Mouse (Mus musculus): ENCODE measurements around the gene Gm49369. TPM values are rescaled to one million over a fixed set of nuclear protein-coding genes. Genes with fewer than 3 reads are reported as not detected.

The Gm49369 gene
- polyA plus RNA-seq, 2 experiments = 0.29 TPM; not detected in 1

DNA sequence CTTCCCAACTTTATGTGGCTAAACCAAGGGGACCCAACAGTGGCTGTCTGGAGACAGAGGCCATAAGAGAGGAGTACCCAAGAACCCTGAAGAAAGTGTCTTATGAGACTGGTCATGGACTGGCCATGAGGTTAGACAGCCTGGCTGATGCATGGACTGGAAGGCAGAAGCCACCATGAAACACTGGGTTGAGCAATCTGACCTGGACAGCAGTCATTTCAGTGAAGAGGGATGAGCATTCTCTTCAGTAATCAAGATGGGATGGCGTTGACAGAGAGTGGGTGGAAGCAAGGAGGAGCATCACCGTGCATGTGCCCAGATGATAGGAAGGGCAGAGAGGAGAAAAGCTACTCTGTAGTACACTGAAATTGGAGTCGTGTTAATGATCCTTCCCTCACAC is 8.6 kb upstream of the Gm49369 start:
- DNase-seq (ENCODE audit: low read depth in 3 of 3, low spot score in 3 of 3) (no peak), ATAC-seq (ENCODE audit: insufficient read depth) (no peak)
- no peak for TF ChIP-seq CTCF (IDR thresholded peaks at IDR 0.05; ENCODE audit: low read depth)
- no peak for TF ChIP-seq EP300 (IDR thresholded peaks at IDR 0.05; ENCODE audit: low read depth)
- Histone ChIP-seq H3K4me1 (replicated peaks; ENCODE audit: control insufficient read depth in 2 of 2, insufficient read depth in 2 of 2, low read length in 1 of 2) (peaks cover 53 to 59% of the 10 kb centered on the region in 2 experiments), H3K27ac (peak overlapping the region; percentile 8; the same call in 1 of the 2 replicates), H3K4me3 (ENCODE audit: insufficient read depth in 1 of 2, low read depth in 2 of 2, low read length in 2 of 2) (no peak overlapping the region), H3K9ac (replicated peaks) (no peak overlapping the region), H3K36me3 (replicated peaks; ENCODE audit: control insufficient read depth, insufficient read depth, low read depth) (no peaks in the 10 kb centered on the region), H3K9me3 (ENCODE audit: control insufficient read depth, low read length) (no peaks in the 10 kb centered on the region), H3K27me3 (ENCODE audit: control insufficient read depth, insufficient read depth, low read length) (no peaks in the 10 kb centered on the region), H3K4me2 (ENCODE audit: low read depth) (peak overlapping the region; percentile 6; the same call in 1 of the 2 replicates)
- WGBS (ENCODE audit: insufficient replicate concordance) = 57% methylated on average over 3 of the region's 3 CpGs

DNA sequence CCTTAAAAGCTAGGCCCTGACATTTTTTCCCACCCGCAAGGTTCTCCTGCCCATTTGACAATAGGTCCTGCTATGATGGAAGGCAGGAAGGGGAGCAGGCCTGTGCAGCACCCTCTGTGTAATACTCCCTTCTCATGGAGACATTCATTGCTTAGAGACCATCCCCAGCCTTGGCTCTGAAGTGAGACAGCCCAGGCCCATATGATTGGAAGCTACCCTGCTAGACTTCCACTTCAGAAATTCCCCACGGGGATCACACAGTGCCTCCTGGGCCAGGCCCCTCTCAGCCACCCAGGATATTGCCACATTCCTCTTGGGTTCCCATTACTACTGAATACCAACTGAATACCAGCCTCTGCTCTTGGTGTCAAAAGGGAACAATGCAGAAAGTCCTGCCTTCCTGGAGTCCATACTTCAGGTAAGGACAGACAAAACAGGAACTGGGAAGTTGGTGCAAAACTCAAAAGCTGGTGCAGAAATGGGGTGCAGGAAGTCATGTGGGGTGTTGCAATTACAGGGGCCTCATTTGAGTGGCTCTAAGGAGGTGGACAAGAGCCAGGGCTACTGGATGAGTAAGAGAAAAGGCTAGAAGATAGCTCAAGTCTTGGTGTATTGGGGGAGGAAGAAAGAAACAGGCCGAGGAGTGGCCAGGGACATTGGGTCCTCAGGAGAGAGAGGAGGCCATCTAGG is 7.6 kb upstream of the Gm49369 start:
- WGBS (ENCODE audit: insufficient replicate concordance) = 74% methylated on average over 3 of the region's 3 CpGs
- Histone ChIP-seq H3K4me3 (ENCODE audit: insufficient read depth in 1 of 2, low read depth in 2 of 2, low read length in 2 of 2) (no peak overlapping the region), H3K27ac (no peak overlapping the region), H3K4me1 (replicated peaks; ENCODE audit: control insufficient read depth in 2 of 2, insufficient read depth in 2 of 2, low read length in 1 of 2) (peaks cover 51 to 59% of the 10 kb centered on the region in 2 experiments), H3K27me3 (ENCODE audit: control insufficient read depth, insufficient read depth, low read length) (no peaks in the 10 kb centered on the region), H3K4me2 (ENCODE audit: low read depth) (no peak overlapping the region), H3K9me3 (ENCODE audit: control insufficient read depth, low read length) (no peaks in the 10 kb centered on the region), H3K9ac (replicated peaks) (no peak overlapping the region), H3K36me3 (replicated peaks; ENCODE audit: control insufficient read depth, insufficient read depth, low read depth) (peaks cover 6% of the 10 kb centered on the region)
- no peak for TF ChIP-seq CTCF (IDR thresholded peaks at IDR 0.05; ENCODE audit: low read depth)
- no peak for TF ChIP-seq EP300 (IDR thresholded peaks at IDR 0.05; ENCODE audit: low read depth)
- DNase-seq (ENCODE audit: low read depth in 3 of 3, low spot score in 3 of 3) = no peak
- no peak for ATAC-seq (ENCODE audit: insufficient read depth)

DNA sequence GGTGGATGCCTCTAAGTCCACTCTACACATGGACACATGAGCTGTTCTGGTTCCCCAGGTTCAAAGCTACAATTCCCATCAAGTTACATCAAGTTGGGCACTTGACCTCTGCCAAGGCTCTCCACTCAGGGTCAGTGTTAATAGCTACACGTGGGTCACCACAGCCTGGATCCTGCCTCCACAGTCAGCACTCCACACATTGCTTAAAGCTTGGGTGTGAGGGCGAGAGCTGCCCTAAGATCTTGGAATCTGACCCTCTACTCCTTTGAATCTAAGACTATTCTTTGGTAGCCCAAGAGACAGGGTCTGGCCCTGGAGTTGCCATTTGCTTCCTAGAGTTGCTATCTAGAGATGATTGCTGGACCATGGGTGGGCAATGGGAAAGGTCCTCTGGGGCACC is 6.3 kb upstream of the Gm49369 start:
- H3K27ac ChIP-seq = peak overlapping the region; percentile 70
- peaks cover 19% of the 10 kb centered on the region for H3K36me3 ChIP-seq (replicated peaks; ENCODE audit: control insufficient read depth, insufficient read depth, low read depth)
- no peak overlapping the region for H3K4me2 ChIP-seq (ENCODE audit: low read depth)
- H3K9me3 ChIP-seq (ENCODE audit: control insufficient read depth, low read length) = no peaks in the 10 kb centered on the region
- H3K9ac ChIP-seq (replicated peaks) = no peak overlapping the region
- WGBS (ENCODE audit: insufficient replicate concordance) = 88% methylated on average over 2 of the region's 2 CpGs
- TF ChIP-seq CTCF (IDR thresholded peaks at IDR 0.05; ENCODE audit: low read depth) (no peak), EP300 (IDR thresholded peaks at IDR 0.05; ENCODE audit: low read depth) (no peak)
- no peak for ATAC-seq (ENCODE audit: insufficient read depth)
- H3K27me3 ChIP-seq (ENCODE audit: control insufficient read depth, insufficient read depth, low read length) = no peaks in the 10 kb centered on the region
- H3K4me1 ChIP-seq (replicated peaks; ENCODE audit: control insufficient read depth in 2 of 2, insufficient read depth in 2 of 2, low read length in 1 of 2) = peaks cover 46 to 56% of the 10 kb centered on the region in 2 experiments
- no peak for DNase-seq (ENCODE audit: low read depth in 3 of 3, low spot score in 3 of 3)
- no peak overlapping the region for H3K4me3 ChIP-seq (ENCODE audit: insufficient read depth in 1 of 2, low read depth in 2 of 2, low read length in 2 of 2)

- Histone ChIP-seq H3K36me3 (replicated peaks; ENCODE audit: control insufficient read depth, insufficient read depth, low read depth) (peaks cover 24% of the 10 kb centered on the region), H3K27ac (peak overlapping the region; percentile 70), H3K4me3 (ENCODE audit: insufficient read depth in 1 of 2, low read depth in 2 of 2, low read length in 2 of 2) (peak overlapping the region; percentile 35 to 60), H3K4me1 (replicated peaks; ENCODE audit: control insufficient read depth in 2 of 2, insufficient read depth in 2 of 2, low read length in 1 of 2) (peaks cover 41 to 51% of the 10 kb centered on the region in 2 experiments), H3K4me2 (ENCODE audit: low read depth) (peak overlapping the region; percentile 95), H3K27me3 (ENCODE audit: control insufficient read depth, insufficient read depth, low read length) (no peaks in the 10 kb centered on the region), H3K9ac (replicated peaks) (no peak overlapping the region), H3K9me3 (ENCODE audit: control insufficient read depth, low read length) (no peaks in the 10 kb centered on the region)
- ATAC-seq (ENCODE audit: insufficient read depth) = no peak
- no peak for DNase-seq (ENCODE audit: low read depth in 3 of 3, low spot score in 3 of 3)
- WGBS (ENCODE audit: insufficient replicate concordance) = 92% methylated on average over 1 of the region's 1 CpGs
- TF ChIP-seq EP300 (IDR thresholded peaks at IDR 0.05; ENCODE audit: low read depth) = no peak
- TF ChIP-seq CTCF (IDR thresholded peaks at IDR 0.05; ENCODE audit: low read depth) = no peak
Observed at GRCm38 (mm10) chr7:142388198-142388597, 5.7 kb upstream of the Gm49369 start.

- peak; percentile 89 for ATAC-seq (ENCODE audit: insufficient read depth)
- Histone ChIP-seq H3K36me3 (replicated peaks; ENCODE audit: control insufficient read depth, insufficient read depth, low read depth) (peaks cover 31% of the 10 kb centered on the region), H3K4me3 (ENCODE audit: insufficient read depth in 1 of 2, low read depth in 2 of 2, low read length in 2 of 2) (peak within 1 kb of the TSS; percentile 60 to 85), H3K4me1 (replicated peaks; ENCODE audit: control insufficient read depth in 2 of 2, insufficient read depth in 2 of 2, low read length in 1 of 2) (peaks cover 36 to 45% of the 10 kb centered on the region in 2 experiments), H3K9me3 (ENCODE audit: control insufficient read depth, low read length) (no peaks in the 10 kb centered on the region), H3K4me2 (ENCODE audit: low read depth) (peak within 1 kb of the TSS; percentile 95), H3K27me3 (ENCODE audit: control insufficient read depth, insufficient read depth, low read length) (no peaks in the 10 kb centered on the region), H3K27ac (peak within 1 kb of the TSS; percentile 70), H3K9ac (replicated peaks) (peak within 1 kb of the TSS; percentile 68)
- under 1% methylated on average over 55 of the region's 55 CpGs for WGBS (ENCODE audit: insufficient replicate concordance)
- peak; percentile 94 to 96 (median 95) for DNase-seq (ENCODE audit: low read depth in 3 of 3, low spot score in 3 of 3)
- TF ChIP-seq EP300 (IDR thresholded peaks at IDR 0.05; ENCODE audit: low read depth) (no peak; the same call in 1 of the 2 replicates), CTCF (IDR thresholded peaks at IDR 0.05; ENCODE audit: low read depth) (peak; percentile 18; the same call in 1 of the 2 replicates)
Observed at GRCm38 (mm10) chr7:142387419-142388148, 5.1 kb upstream of the Gm49369 start, which contains the start of gene Ctsd. TSS of gene Ctsd (minus strand) at chr7:142388038.
